In the genomic region with DNA sequence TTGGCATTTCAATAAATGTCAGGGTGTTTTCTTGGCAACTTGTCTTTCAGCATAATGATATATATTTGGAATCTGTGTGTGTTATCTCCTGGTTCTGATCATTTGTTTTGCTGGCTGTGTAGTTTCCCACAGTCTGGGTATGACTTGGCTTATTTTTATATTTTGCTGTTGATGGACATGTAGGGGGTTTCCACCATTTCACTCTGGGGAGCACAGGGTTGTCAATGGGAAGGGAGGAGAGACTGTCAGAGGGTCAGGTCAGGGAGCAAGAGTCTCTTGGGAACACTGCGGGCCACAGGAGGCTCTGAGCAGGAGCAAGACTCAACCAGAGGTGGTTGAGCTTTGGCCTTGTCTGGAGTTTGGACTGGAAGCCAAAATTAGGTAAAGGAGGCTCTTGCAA, we compare ENCODE assay signal across 22 mouse cellular contexts. TPM values are rescaled to one million over a fixed set of nuclear protein-coding genes. Genes with fewer than 3 reads are reported as not detected.
A peak's percentile ranks its signal among the peaks of the same experiment; 100 is the strongest.
DNase-seq lines count a peak whose midpoint lies in the region; ATAC-seq and TF ChIP-seq lines count a peak whose summit lies in the region.
"Had no signal": no experiment of that assay in that cellular context is flagged by ENCODE, and none has a peak within 500 bp of the region (broad histone marks: within the 10 kb centered on the region; RNA-seq: fewer than 3 reads in every experiment).

No protein-coding gene starts in this region.

- no peak overlapping the region for H3K4me2 ChIP-seq in kidney, postnatal 0 days (ENCODE audit: low read length)
- H3K4me2 ChIP-seq: embryonic facial prominence, embryonic 13.5 days; heart, embryonic 11.5 days; heart, embryonic 15.5 days; hindbrain, embryonic 15.5 days had no signal

- ATAC-seq in kidney, postnatal 0 days (replicated peaks; ENCODE audit: low FRiP score, low read depth) = no peak
- ATAC-seq in CD4-positive, CD25-positive, alpha-beta regulatory T cell, adult 4 months = peak; percentile 57
- ATAC-seq: forebrain, embryonic 16.5 days had no signal

- no peak for TF ChIP-seq CTCF in kidney, postnatal 0 days (IDR thresholded peaks at IDR 0.05; ENCODE audit: low read depth)

- peak overlapping the region; percentile 79 for H3K27ac ChIP-seq in kidney, postnatal 0 days
- H3K27ac ChIP-seq: embryonic facial prominence, embryonic 13.5 days; forebrain, embryonic 12.5 days; heart, embryonic 15.5 days; hindbrain, embryonic 15.5 days had no signal

- no peaks in the 10 kb centered on the region for H3K27me3 ChIP-seq in kidney, postnatal 0 days (ENCODE audit: insufficient read depth, low read length)
- H3K27me3 ChIP-seq: embryonic facial prominence, embryonic 13.5 days; forebrain, embryonic 12.5 days; heart, embryonic 15.5 days; hindbrain, embryonic 15.5 days had no signal

- H3K4me1 ChIP-seq in kidney, postnatal 0 days (replicated peaks; ENCODE audit: insufficient read depth, low read length) = 0 out of 2 replicates have a peak, but pooled peaks cover 17% of the 10 kb centered on the region
- H3K4me1 ChIP-seq: embryonic facial prominence, embryonic 13.5 days had no signal

- no peaks in the 10 kb centered on the region for H3K36me3 ChIP-seq in kidney, postnatal 0 days (ENCODE audit: insufficient read depth, low read length)
- H3K36me3 ChIP-seq: forebrain, embryonic 12.5 days; heart, embryonic 15.5 days; hindbrain, embryonic 15.5 days had no signal

- peak; percentile 41 for DNase-seq in kidney, adult 9 months
- no peak for DNase-seq in kidney, adult 18-20 months
- no peak for DNase-seq in kidney, postnatal 0 days (ENCODE audit: low spot score)
- DNase-seq in kidney, adult 11 months = no peak
- DNase-seq in induced T-regulatory cell, adult 2 months (ENCODE audit: low read depth) = peak; percentile 55
- no peak for DNase-seq in heart, adult 8-10 months (ENCODE audit: low spot score)
- DNase-seq: adrenal gland, postnatal 25 days; cerebellum, adult 18-20 months; cerebellum, adult 9-11 months; cerebellum, postnatal 36 days; gastrocnemius, postnatal 10 days; heart, adult 18-20 months; heart, postnatal 14 days had no signal

- no peak overlapping the region for H3K9ac ChIP-seq in kidney, postnatal 0 days (ENCODE audit: low read depth, low read length)
- H3K9ac ChIP-seq: embryonic facial prominence, embryonic 13.5 days; forebrain, embryonic 12.5 days; heart, embryonic 15.5 days; hindbrain, embryonic 15.5 days had no signal

- WGBS in kidney, postnatal 0 days = 81% methylated on average over 1 of the region's 1 CpGs

- H3K9me3 ChIP-seq in kidney, postnatal 0 days (replicated peaks; ENCODE audit: low read length) = no peaks in the 10 kb centered on the region
- H3K9me3 ChIP-seq: embryonic facial prominence, embryonic 13.5 days; forebrain, embryonic 12.5 days; heart, embryonic 15.5 days; hindbrain, embryonic 15.5 days had no signal

- H3K4me3 ChIP-seq in kidney, postnatal 0 days (replicated peaks; ENCODE audit: low read depth, low read length) = no peak overlapping the region
- H3K4me3 ChIP-seq: embryonic facial prominence, embryonic 13.5 days; forebrain, embryonic 12.5 days; heart, embryonic 15.5 days; hindbrain, embryonic 15.5 days had no signal

RNA-seq across cellular contexts. Expression of a gene that starts 19.6 kb away (rescaled TPM):
- 0.59 and 0.75 TPM in 2 replicates for polyA plus RNA-seq in kidney, postnatal 0 days (2015; fragmentation: Nextera tagmentation; extraction: Ambion mirVana)
- under 1 TPM in 1 of 2 experiments, not detected in 1; 0.29 TPM for polyA plus RNA-seq in CD4-positive, CD25-positive, alpha-beta regulatory T cell, adult 4 months (2017; shearing (Covaris generic))
- total RNA-seq in heart, adult 8-10 months (2022) = under 1 TPM; 0.17 to 0.37 (median 0.25) TPM

RNA-seq across cellular contexts. Expression of a gene that starts 32.7 kb away (rescaled TPM):
- 2.6 and 3.6 TPM in 2 replicates for polyA plus RNA-seq in kidney, postnatal 0 days (2015; fragmentation: Nextera tagmentation; extraction: Ambion mirVana)
- polyA plus RNA-seq in CD4-positive, CD25-positive, alpha-beta regulatory T cell, adult 4 months (2017; shearing (Covaris generic)) = 1 to 10 TPM in 1 of 2 experiments, under 1 TPM in 1; 0.78 to 4.0 TPM
- total RNA-seq in heart, adult 8-10 months (2022) = 1 to 10 TPM; 3.9 to 6.6 (median 5.1) TPM
- total RNA-seq: hematopoietic stem cell, adult 5-6 weeks; MEL had no signal

RNA-seq across cellular contexts. Expression of a gene that starts 36.9 kb away (rescaled TPM):
- 27.8 and 30.8 TPM in 2 replicates for polyA plus RNA-seq in kidney, postnatal 0 days (2015; fragmentation: Nextera tagmentation; extraction: Ambion mirVana)
- polyA plus RNA-seq in CD4-positive, CD25-positive, alpha-beta regulatory T cell, adult 4 months (2017; shearing (Covaris generic)) = 10 to 100 TPM; 16.7 to 27.5 TPM
- total RNA-seq in heart, adult 8-10 months (2022) = 10 to 100 TPM; 40.4 to 45.1 (median 44.2) TPM

RNA-seq across cellular contexts. Expression of a gene that starts 49.0 kb away (rescaled TPM):
- 73.3 and 75.8 TPM in 2 replicates for polyA plus RNA-seq in kidney, postnatal 0 days (2015; fragmentation: Nextera tagmentation; extraction: Ambion mirVana)
- 10 to 100 TPM; 39.8 to 48.3 TPM for polyA plus RNA-seq in CD4-positive, CD25-positive, alpha-beta regulatory T cell, adult 4 months (2017; shearing (Covaris generic))
- total RNA-seq in heart, adult 8-10 months (2022) = 100 to 1,000 TPM; 115 to 130 (median 121) TPM

RNA-seq across cellular contexts. Expression of a gene that starts 57.6 kb away (rescaled TPM):
- polyA plus RNA-seq in kidney, postnatal 0 days (2015; fragmentation: Nextera tagmentation; extraction: Ambion mirVana) = 162 and 169 TPM in 2 replicates
- 10 to 100 TPM; 78.8 to 83.8 TPM for polyA plus RNA-seq in CD4-positive, CD25-positive, alpha-beta regulatory T cell, adult 4 months (2017; shearing (Covaris generic))
- 100 to 1,000 TPM; 125 to 142 (median 135) TPM for total RNA-seq in heart, adult 8-10 months (2022)

Comparison
In these comparisons a context has a peak if more than half of its experiments do, and no peak if none do; other contexts are left out.
1. DNase-seq: peak in kidney, adult 9 months (single experiment) and induced T-regulatory cell, adult 2 months (single experiment); none in kidney, adult 18-20 months (single experiment), kidney, postnatal 0 days (single experiment), kidney, adult 11 months (single experiment) and heart, adult 8-10 months (single experiment).